Mouse (Mus musculus) cerebellum, adult 11-12 months (tissue): Measurements from ENCODE around the gene Chsy1.
"Not testable (repeated sequence)": the region's sequence is repeated elsewhere in the genome, so short reads cannot be mapped to it uniquely, and the experiment has no call there.

Experiments
- DNase-seq: peaks from one replicate; pipeline ENCODE4 v3.0.0; 2022

The Chsy1 gene

DNA sequence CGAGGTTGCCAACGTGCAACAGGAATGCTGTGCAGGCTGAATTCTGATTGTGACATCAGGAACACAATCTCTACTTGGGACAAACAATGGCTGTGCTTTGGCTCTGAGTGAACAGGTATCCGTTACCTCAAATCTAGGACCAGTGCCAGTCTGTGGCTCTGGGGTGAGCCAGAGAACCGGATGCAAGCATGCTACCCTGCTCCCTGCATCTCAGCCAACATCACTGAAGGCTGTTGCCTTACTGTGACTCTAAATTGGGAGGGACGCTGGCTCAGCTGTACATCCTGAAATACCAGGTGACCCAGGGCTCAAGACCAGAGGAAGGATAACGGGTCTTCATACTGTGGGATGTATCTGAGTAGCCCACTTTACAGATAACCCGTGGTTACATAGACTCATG lies 70.4 kb downstream of the Chsy1 start:
- DNase-seq = no peak

DNA sequence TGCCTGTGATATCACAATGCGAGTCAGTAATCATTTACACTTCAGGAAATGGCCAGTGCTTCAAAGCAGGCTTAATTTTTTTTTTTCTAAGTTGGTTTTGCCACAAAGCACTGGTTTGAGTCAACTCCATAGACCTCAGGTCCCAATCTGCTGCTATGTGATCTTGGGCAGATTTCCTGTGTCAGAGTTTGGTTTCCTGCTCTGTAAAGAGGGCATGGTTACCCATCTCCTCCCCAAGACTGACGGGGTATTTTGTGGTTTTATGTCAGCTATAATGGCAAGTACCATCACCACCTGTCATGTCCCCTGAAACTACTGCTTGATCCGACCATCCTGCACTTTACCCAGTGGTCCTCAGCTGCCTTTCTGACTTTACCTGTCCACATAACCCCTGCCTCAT lies 70.9 kb downstream of the Chsy1 start:
- no peak for DNase-seq

DNA sequence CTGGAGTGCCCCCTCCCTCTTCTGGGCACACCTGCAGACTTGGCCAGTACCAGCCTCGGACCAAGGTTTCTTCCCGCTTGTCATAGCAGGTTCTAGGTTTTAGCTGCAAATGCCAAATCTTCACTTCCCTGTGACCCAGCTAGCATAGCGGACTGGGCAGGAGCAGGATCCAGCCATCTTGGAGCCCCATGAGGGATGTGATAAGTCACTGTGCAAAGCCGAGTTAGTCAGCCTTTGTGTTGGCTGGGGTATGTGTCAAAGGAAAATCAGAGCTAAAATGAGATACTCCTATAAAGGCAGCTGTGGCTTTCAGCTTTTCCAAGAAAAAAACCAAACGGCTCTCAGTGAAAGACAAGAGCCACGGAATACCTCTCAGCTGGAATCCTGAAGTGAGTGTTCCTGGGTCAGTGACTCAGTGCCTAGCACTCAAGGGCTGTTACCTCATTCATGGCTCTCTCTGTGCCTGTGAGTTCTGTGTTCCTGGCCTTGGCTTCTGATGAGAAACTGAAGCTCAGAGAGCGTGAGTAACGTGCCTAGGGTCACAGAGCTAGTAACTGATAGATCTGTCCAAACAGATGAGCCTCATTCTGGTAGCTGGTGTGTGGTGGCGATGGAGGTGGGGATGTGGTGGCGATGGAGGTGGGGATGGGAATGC lies 71.5 kb downstream of the Chsy1 start:
- no peak for DNase-seq

DNA sequence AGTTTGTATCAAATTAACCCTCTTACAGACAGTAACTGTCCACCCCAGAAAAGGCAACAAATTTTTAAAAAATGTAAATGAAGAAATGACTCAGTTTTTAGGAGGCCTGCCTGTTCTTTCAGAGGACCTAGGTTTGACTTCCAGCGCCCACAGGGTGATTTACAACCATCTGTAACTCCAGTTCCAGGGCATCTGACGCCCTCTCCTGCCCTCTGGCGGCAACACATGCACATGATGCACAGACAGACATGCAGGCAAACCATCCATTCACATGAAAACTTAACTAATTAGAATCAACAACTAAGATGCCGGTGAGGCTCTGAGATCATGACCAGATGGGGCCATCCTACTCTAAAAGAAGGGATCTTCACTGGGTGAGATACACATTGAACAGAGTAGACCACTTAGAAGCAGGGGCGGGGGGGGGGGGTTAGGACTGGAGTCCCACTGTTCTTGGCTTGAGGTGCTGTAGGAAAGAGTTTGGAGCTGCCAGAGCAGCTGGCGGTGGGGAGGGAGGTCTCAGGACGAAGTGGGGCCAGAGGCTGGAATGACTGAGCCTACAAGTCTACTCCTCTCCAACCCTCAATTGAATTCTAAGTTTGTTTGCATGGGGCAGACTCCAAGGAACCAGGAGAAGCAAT lies 72.9 kb downstream of the Chsy1 start:
- DNase-seq = no peak

DNA sequence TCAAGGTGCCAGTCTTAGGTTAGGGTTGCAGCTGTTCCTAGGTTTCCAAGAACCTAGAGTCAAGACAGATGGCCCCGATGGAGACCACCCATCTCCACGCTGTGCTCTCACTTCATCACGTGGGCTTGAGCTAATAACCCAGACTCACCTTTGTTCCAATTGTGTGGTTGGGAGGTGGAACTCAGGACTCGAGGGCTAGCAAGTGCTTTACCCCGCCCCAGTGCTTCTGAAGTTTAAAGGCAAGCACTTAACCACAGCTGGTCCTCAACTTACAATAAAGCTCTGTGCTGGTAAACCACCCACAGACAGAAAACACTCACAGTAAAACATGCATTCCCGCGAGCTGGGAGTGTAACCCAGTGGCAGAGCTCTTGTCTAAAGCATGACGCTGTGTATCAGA lies 74.1 kb downstream of the Chsy1 start:
- DNase-seq = no peak

DNA sequence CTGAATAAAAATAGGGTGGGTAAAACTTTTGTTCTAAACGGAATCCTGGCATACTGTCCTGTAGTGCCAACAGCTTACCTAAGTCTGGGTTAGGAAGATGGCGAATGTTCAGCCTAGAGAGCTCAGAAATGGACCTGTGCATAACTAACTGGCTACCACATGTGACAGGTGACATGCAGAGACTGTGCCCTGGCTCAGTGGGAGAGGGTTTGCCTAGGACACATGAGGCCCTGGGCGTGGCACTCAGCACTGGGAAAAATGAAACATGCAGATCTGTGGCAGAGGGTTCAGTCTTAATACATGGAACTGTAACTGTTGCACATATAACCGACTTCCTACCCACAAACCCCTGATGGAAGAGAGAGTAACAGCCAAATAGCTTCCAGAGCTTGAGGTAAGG lies 74.7 kb downstream of the Chsy1 start:
- DNase-seq = no peak

DNA sequence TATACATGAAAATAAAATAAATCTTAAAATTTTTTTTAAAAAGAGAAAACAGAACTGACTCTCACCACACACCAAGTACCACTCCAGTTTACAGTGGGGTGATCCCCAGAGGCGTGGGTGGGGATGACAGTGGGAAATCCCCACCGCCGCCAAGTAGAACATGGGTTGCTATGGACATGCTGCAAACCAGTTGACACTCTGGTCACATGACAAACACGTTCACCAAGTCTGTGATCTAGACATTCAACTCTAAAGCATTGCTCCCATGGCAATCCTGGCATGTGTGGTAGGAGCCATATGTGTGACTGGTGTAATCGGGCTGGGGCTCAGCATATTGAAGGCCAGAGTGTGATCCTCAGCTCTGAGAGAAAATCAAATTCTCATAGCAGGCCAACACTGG lies 76.1 kb downstream of the Chsy1 start:
- DNase-seq = no peak

DNA sequence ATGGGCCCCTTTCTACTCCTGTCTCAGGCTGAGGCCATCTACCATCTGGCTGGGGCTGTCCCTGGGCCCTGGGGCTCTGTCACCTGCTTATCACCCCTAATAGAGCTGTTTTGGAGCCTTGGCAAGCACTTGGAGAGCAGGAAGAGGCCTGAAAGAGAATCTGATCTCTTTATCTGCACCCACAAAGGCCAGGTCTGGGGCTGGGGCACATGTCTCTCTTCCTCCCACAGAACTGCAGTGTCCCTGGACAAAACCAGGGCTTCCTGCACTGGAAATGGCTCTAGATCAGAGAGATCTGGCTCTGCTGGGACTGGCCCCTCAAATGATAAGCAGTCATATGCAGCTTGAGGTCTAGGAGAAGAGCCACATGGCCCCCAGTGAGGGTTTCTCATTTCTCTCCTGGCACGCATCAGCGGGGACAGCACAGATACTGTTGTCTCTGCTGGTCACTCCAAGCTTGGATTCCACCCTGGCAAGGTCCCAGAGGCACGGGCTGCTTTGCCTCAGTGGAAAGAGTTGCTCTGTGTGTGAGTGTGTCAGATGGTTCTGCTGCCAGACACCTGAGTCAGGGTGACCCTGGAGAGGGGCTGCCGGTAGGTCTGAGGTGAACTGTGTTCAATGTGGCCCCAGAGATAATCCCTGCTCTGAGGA lies 78.4 kb downstream of the Chsy1 start:
- no peak for DNase-seq

DNA sequence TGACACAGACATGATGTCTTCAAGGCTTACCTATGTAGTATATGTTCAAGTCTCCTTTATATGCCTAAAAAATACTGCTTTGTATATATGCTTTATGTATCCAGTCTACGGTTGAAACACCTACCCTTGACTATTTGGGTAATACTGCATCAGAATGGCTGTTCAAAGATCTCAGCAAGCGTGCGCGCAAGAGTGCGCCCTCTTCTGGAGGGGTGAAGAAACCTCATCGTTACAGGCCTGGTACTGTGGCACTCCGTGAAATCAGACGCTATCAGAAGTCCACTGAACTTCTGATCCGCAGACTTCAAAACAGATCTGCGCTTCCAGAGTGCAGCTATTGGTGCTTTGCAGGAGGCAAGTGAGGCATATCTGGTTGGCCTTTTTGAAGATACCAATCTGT lies 81.1 kb downstream of the Chsy1 start:
- DNase-seq = not testable (repeated sequence)

DNA sequence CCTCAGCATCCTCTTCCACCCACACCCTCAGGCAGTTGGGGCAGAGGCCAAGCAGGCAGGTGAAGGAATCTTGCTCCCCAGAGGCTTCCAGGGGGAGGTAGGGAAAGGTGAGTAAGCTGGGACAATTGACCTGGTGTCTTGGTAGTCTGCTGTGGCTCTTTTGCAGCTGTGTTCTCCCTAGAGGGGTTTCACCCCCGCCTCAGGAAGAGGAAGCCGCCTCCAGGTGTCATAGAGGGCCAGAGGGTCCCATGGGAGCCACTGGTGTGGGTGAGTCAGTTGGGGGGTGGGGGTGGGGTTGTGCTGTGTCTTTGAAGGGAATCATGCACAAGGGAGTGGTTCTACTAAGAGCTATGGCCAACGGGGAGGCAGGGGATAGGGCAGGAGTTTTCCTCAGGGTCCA lies 85.2 kb downstream of the Chsy1 start:
- DNase-seq = no peak

DNA sequence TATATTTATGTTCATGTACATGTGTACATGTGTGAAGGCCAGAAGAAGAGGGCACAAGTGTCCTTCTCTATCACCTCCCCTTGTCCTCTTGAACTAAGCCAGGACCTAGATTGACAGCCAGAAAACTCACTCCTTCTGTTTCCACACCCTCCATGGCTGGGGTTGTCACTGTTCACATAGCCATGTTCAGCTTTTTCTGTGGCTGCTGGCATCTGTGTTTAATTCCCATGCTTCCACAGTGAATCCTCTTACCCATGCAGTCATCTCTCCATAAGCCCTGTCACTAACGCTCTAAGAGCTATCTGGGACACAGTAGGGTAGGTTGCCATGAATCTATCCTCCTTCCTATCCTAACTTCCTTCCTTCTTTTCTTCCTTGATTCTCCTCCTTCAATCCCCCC lies 86.6 kb downstream of the Chsy1 start:
- no peak for DNase-seq

DNA sequence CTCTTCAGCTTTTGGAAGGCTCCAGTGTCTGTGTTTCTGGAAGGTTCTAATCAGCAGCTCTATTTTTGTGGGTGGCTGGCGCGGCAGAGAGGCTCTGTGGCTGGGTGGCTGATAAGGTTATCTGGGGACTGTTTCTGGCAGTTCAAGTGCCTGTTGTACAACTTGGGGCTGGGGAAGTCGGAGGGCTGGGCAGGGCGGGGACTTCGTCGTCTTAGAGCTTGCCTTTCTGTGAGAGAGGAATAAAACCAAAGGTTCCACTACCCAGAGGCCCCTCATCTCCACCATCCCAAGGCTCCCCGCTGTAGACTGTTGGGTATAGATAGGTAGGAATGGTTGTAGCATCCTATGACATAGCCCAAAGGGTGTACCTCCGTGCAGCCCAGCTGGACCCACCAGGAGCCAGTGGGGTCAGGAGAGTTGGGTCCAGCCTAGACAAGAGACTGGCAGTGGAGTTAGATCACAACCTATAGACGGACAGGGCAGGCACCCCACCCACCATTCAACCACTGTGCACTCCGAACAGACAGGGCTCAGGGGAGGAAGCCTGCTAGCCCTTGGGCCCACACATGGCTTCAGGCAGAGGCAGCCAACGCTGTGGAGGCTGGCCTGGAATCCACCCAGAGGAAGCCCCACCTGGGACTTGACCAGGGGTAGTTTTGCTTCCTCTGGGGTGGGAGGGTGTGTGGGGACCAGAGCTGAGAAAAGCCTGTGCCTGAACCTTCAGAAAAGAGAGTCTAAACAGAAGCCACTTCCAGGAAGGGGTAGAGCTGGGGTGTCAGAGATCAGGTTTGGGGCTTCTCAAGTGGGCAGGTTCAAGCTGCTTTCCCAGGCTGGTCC lies 87.5 kb downstream of the Chsy1 start:
- no peak for DNase-seq

DNA sequence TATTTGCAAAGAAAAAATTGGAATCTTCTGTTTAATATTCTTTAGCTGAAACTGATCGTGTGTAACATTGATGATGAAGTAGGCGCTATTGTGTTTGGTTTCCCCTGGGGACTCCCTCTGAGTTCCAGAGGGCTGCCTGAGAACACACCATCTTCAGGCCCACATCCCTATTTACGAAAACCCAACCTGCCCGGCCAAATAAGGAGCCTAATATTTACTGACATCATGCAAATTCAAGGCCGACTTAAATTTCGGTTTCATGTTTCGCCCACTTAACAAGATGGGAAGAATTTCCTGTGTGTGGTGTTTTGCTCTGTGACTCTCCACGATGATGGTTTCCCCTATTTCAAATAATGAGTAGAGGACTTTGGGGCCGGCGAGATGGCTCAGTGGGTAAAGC lies 89.1 kb downstream of the Chsy1 start:
- DNase-seq = no peak

DNA sequence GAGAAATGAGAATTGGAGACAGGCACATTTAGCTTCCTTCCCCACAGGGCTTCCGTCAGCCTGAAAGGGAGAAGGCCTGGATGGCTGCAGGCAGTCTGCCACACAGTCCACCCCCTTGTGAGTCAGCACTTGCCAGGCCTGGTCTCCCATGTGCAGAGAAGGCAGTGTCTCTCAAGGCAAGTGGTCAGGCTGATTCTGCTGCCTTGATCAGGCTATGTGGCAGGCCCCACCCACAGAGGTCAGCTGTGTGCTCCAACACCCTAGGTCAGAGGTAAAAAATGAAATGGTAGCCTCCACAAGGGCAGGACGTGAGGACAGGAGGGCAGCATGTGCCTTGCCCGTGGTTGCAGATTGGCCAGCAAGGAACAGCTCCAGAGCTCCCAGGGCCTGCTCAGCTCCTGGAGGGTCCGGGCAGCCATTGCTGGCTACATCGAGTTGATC lies 90.1 kb downstream of the Chsy1 start:
- DNase-seq = no peak

DNA sequence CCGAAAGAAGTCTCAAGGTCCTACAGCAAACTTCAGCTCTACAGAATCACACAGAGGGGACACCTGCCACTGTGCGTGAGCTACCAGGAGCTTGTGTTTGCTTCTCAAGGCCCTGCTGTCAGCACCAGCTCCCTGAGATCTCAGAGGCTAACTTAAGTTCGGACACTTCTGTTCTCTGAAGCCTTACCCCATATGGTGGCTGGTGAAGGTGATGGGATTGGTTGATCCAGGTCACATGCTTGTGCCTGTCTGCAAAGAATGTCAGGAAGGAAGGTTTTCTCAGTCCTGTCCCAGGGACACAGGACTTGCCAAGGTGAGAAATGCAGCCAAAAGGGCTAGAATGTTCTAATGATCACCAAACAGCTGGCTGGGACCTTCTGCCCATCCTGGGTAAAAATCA lies 91.1 kb downstream of the Chsy1 start:
- no peak for DNase-seq

DNA sequence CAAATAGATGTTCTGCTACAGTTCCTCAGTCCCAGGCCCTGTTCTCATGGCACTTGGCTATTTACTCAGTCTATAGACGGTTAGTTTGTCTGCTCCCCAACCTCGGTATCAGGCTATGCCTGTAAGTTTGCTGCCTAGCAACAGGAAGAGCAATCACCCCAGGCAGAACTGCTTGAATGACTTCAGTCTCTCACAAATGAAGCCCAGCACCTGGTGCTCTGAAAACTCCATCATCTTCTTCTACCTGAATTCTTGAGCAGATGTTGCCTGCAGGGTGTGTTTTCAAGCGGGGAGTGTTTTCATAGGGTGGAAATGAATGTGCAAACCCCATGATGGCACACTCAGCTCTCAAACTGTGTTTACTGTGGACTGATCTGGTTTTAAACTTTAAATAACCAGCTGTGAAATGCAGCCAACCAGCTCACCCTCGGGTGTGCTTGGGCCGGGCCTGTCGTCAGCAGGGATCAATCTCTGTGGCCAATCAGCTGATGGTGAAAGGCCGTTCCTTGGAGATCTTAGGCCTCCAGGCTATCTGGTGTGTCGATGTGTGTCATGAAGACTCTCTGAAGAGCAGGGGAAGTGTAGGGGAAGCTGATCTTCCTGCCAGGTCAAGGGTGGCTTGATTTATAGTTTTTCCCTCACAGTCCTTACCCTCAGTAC lies 91.6 kb downstream of the Chsy1 start:
- no peak for DNase-seq

DNA sequence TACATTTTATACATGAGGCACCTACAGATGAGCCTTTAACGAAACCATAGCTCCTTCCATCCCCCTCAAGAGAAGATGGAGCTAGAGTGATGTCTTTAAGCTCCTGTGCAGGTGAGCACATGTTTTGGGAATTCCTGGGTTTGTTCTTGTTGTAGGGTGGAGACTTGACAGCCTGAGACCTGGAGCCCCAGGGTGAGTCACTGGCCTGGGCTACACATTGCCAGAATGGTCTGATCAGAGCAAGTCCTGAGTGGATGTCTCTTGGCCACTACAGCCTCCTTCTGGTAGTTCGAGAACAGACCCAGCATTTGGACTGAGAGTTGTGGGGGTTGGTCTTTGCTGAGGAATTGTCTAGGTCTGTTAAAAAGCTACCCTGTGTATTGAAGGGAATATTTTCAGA lies 92.3 kb downstream of the Chsy1 start:
- DNase-seq = no peak

DNA sequence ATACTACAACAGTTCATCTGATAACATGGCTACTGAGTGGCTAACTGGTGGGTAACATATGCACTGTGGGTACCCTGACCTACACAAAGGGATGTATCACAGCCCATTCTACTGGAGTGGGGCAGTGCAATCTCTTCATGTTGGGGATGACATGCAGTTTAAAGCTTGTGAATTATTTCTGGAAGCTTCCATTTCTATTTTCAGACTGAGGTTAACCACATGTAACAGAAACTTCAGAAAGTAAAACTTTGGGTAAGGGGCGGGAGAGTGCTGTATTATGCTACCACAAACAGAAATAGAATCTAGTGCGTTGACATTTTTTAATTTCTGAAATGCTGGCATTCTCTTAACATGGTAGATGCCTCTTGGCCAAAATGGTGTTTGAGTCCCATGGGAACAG lies 100.6 kb downstream of the Chsy1 start:
- no peak for DNase-seq

DNA sequence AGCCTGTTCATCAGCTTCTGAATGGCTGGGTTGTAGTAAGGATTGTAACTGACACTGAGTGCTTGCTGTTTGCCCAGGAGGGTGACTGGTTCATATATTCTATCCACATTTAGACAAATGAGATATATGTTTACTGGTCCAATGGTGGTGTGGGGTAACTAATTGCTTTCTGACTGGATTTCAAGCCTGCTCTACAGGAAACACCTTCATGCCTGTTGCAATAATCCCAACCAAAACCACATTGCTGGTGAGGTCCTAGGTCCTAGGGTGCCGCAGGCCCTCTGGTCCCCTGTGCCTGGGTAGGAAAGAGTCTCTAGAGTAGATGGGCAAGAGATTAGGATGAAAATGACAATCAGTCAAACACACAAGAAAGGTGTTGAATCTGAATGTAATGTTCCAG lies 103.6 kb downstream of the Chsy1 start:
- DNase-seq = no peak

DNA sequence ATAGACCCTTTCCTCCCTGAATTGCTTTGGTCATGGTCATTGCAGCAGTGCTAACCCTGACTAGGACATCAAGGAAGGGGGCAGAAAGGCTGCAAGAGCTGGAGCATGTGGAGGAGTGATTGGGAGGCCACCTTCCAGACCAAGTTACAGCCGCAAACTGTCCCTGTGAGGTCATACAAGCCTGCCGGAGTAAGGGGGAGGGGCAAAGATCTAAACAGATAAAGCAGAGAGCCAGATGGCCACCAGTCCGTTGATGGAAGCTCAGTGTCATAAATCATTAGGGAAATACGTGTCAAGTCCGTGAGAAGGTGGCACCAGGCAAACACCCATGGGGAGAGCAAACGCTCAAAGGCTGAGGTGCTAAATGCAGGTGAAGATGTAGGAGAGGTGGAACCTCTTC lies 105.2 kb downstream of the Chsy1 start:
- no peak for DNase-seq

DNA sequence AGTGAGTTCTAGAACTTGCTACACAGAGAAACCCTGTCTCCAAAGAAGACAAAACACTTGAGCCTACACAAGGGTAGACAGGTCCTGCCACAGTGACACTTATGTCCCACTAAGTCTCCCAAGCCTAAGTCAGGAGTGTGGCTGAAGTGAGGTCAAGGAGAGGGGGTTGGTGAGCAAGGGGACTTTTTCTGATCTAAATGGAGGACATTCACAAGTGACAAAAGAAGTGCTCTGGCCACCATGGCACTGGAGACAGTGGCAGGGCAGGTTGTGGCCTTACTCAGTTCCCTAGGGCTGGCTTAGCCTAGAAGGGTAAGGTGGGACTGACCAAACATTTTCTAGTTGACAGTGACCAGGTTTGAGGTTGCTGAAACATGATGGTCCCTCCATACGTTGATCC lies 106.6 kb downstream of the Chsy1 start:
- DNase-seq = no peak

DNA sequence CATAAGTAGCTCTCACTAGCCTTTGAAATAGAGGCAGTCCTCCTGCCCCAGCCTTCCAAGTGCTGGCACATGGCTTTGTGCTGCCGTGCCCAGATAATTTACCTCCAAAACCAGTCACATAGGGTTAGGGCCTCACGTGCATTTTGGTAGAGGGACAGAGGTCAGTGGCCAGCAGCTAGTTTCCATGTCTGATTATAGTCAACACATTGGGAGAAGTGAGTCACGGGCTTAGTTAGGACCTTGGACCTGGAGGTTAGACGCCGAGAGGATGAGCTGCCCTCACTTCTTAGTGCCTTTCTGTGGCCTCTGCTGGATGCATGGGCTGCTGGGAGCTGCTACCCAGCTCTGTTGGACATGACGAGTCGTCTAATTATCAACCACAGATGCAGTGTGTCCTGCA lies 107.7 kb downstream of the Chsy1 start:
- no peak for DNase-seq

DNA sequence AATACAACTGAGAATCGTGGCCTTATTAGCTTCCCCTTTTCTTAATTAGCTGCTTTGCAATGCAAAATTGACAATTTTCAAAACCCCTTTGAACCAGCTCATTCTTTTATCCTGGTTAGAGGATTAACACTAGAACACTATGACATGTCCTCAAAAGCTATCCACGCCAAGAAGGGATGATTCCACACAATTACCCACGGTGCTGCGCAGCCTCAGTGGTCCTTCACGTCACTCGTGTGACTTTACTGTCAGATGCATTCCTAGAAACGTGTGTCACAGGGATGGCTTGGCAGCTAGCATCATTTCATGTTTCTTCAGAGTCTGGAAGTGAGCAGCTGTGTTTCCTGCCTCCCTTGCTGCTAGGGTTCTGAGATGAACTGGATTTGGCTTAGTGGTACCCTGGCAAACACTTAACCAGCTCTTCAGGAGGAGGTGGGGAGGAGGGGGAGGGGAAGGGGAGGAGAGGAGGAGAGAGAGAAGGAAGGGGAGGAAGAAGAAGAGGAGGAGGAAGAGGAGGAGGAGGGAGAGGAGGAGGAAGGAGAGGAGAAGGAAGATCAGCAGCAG lies 108.3 kb downstream of the Chsy1 start:
- no peak for DNase-seq
